Mouse (Mus musculus): ENCODE results near the gene Nr2f6. TPM values are rescaled to one million over a fixed set of nuclear protein-coding genes. Genes with fewer than 3 reads are reported as not detected.

Nr2f6 gene
- polyA plus RNA-seq, 1 experiment from 2014 or later: 81.1 TPM

DNA sequence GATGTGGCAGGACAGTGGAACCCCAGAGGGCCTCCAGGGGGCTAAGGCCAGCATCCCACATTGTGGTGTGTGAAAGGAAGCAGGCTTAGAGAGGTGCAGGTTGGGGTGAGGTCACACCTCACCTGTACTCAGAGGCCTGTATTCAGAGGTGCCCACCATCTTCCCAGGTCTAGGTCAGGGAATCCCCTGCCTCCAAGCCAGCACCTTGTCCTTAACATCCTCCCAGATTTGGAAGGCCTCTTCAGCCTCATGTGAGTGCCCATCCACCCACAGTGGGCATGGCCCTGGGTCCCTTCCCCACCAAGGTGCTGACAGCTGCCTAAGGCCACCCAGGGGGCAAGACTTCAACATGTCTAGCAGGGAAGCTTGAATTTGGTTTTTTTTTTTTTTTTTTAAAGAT, 19.7 kb upstream of the Nr2f6 start:
- H3K4me3 ChIP-seq (replicated peaks): no peak overlapping the region
- ATAC-seq: no peak
- no peak overlapping the region for H3K27ac ChIP-seq
- H3K4me2 ChIP-seq (replicated peaks): no peak overlapping the region
- H3K9me3 ChIP-seq: no peaks in the 10 kb centered on the region
- no peak overlapping the region for H3K9ac ChIP-seq
- H3K27me3 ChIP-seq (replicated peaks): no peaks in the 10 kb centered on the region
- H3K36me3 ChIP-seq: peaks cover 11% of the 10 kb centered on the region
- H3K4me1 ChIP-seq (replicated peaks): peaks cover 28% of the 10 kb centered on the region

DNA sequence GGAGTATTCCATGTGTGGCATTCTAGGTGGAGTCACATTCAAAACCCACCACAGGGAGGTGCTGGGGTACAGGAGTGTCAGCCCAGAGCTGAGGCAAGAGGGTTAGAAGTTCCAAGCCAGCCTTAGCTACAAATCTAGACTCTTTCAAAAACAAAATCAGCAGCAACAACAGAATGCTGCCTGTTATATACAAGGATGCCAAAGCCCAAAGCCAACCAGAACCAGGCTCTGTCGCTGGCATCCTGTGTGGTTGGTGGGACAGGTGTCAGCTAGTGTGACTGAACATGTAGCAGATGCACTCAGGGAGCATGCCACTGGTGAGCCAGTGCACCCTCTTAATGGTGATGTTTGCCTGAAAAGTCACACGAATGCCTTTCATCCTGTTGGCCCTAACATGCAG, 19.1 kb upstream of the Nr2f6 start:
- Histone ChIP-seq H3K9ac (no peak overlapping the region), H3K27me3 (replicated peaks) (no peaks in the 10 kb centered on the region), H3K27ac (no peak overlapping the region), H3K9me3 (no peaks in the 10 kb centered on the region), H3K4me1 (replicated peaks) (peaks cover 26% of the 10 kb centered on the region), H3K36me3 (peaks cover 11% of the 10 kb centered on the region), H3K4me2 (replicated peaks) (no peak overlapping the region), H3K4me3 (replicated peaks) (no peak overlapping the region)
- no peak for ATAC-seq
- 90% methylated on average over 2 of the region's 2 CpGs for WGBS

DNA sequence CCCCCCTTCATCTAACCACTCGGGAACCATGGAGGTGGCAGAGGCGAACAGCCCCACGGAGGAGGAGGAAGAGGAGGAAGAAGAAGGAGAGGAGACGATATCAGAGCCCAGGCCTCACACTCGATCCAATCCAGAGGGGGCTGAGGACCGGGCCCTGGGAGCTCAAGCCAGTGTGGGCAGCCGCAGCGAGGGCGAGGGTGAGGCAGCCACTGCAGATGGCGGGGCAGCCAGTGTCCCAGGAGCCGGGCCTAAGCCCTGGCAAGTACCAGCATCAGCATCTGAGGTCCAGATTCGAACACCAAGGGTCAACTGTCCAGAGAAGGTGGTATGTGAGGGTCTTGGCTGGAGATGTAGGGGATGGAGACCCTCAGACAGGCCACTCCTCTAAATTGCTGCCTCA, 15.9 kb upstream of the Nr2f6 start:
- 87% methylated on average over 12 of the region's 12 CpGs for WGBS
- peak overlapping the region; percentile 70 for H3K9ac ChIP-seq

DNA sequence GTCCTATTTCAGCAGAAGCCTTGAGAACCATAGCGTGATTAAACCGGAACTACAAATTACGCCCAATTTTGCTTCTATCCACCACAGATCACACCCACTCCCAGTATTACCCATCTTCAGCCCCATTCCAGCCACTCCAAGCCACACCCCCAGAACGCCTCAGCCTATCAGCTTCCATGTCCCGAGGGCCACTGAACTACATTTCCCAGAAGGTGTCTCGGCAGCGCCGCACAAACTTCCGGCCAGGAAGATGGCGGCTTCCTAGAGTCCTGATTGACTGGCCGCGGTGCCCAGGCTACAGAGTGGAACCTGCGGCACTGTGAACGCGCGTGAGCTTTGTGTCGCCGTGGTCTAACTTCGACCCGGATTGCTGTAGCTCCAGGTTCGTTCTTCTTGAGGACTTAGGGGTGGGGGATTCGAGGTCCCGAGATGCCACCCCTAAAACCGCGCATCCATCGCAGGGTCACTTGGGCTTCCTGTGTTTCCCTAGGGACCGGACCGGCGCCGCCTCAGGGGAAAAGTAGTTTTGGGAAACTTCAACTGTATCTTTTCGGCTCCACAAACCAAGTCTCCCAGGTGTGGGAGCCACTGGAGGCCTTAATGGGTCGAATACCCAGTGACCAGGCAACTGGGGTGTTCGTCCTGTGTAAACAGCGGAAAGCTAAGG, 15.0 kb upstream of the Nr2f6 start, which contains the start of gene Babam1:
TSS of gene Babam1 (plus strand) at position 223 of the 667 bp plus-strand sequence.
- H3K27me3 ChIP-seq (replicated peaks): no peaks in the 10 kb centered on the region
- ATAC-seq: peak; percentile 98
- peaks cover 10% of the 10 kb centered on the region for H3K4me1 ChIP-seq (replicated peaks)
- peak within 1 kb of the TSS; percentile 85 for H3K4me2 ChIP-seq (replicated peaks)
- no peaks in the 10 kb centered on the region for H3K9me3 ChIP-seq
- peak within 1 kb of the TSS; percentile 75 for H3K4me3 ChIP-seq (replicated peaks)
- 0 out of 2 replicates have a peak within 1 kb of the TSS, but pooled peaks have one; percentile 6 for H3K27ac ChIP-seq
- H3K9ac ChIP-seq: peak within 1 kb of the TSS; percentile 70
- WGBS: under 1% methylated on average over 34 of the region's 34 CpGs
- H3K36me3 ChIP-seq: peaks cover 11% of the 10 kb centered on the region

More for the DNA sequence above, 15.9 kb upstream of the Nr2f6 start:
- Histone ChIP-seq H3K4me2 (replicated peaks) (peak overlapping the region; percentile 85), H3K36me3 (peaks cover 11% of the 10 kb centered on the region), H3K4me1 (replicated peaks) (peaks cover 12% of the 10 kb centered on the region), H3K4me3 (replicated peaks) (peak overlapping the region; percentile 75), H3K27ac (no peak overlapping the region), H3K9me3 (no peaks in the 10 kb centered on the region), H3K27me3 (replicated peaks) (no peaks in the 10 kb centered on the region)
- ATAC-seq: no peak

DNA sequence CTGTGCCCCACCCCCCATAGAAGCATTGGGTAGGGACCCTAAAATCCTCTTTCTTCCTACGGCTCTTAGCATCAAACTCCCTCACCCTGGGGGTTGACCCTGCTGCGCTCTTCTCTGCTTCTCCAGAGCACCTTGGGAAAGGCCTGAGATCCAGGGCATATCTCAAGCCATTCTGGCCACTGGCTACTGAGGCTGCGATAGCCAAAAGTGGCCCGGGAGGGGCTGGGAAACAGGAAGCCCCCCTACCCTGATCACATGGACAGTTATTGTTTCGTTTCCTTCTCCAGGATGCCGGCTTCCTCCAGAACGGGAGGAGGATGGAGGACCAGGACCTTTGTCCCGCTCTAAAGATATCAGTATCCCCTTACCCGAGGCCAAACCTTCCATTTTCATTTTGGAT, 13.9 kb upstream of the Nr2f6 start, which contains the start of gene Ushbp1:
TSS of gene Ushbp1 (minus strand) at position 174 of the 400 bp plus-strand sequence.
- ATAC-seq: no peak
- Histone ChIP-seq H3K9me3 (no peaks in the 10 kb centered on the region), H3K36me3 (peaks cover 11% of the 10 kb centered on the region), H3K4me2 (replicated peaks) (peak within 1 kb of the TSS; percentile 85), H3K9ac (no peak within 1 kb of the TSS), H3K27ac (0 out of 2 replicates have a peak within 1 kb of the TSS, but pooled peaks have one; percentile 6), H3K4me3 (replicated peaks) (peak within 1 kb of the TSS; percentile 75), H3K27me3 (replicated peaks) (no peaks in the 10 kb centered on the region), H3K4me1 (replicated peaks) (peaks cover 10% of the 10 kb centered on the region)
- WGBS: 80% methylated on average over 9 of the region's 9 CpGs

DNA sequence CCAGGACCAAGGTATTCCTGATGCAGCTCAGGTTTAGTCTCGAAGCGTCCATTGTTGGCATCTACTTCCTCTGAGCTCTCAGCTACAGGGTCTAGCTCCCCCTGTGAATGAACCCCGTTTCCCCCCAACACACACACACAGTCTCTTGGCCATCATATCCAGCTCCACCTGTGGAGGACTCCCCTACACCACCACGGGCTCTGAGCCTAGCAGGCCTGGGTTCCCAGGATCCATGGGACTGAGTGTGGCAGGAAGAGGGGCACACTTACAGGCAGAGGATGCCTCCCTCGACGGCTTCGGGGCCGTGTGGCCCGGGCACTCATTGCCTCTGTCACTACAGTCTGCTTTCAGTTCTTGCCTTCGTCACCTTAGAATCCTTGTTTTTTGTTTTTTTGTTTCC, 13.3 kb upstream of the Nr2f6 start:
- Histone ChIP-seq H3K9me3 (no peaks in the 10 kb centered on the region), H3K4me1 (replicated peaks) (peaks cover 10% of the 10 kb centered on the region), H3K27me3 (replicated peaks) (no peaks in the 10 kb centered on the region), H3K4me3 (replicated peaks) (no peak overlapping the region), H3K9ac (no peak overlapping the region), H3K36me3 (peaks cover 11% of the 10 kb centered on the region), H3K4me2 (replicated peaks) (peak overlapping the region; percentile 20; the same call in 1 of the 2 replicates), H3K27ac (no peak overlapping the region)
- WGBS: 81% methylated on average over 10 of the region's 10 CpGs
- ATAC-seq: no peak

DNA sequence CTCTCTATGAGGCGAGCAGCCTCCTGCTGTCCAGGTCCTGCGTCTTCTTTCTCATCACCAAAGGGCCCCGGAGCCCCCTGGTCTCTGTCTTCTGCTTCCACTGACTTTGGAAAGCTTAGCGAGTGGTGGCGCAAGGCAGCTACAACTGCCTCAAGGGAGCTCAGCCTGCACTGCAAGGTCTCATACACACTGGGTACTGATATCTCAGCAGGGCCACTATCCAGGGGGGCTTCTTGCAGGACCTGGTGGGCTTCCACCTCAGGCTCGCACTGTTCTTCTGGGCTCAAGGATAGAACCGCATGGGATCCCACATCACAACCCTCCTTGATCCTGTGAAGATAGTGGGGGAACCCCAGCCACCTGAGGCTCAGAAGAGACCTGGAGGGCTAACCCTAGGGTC, 12.7 kb upstream of the Nr2f6 start:
- H3K4me1 ChIP-seq (replicated peaks): peaks cover 10% of the 10 kb centered on the region
- 78% methylated on average over 7 of the region's 7 CpGs for WGBS
- no peak overlapping the region for H3K4me3 ChIP-seq (replicated peaks)
- peaks cover 8% of the 10 kb centered on the region for H3K36me3 ChIP-seq
- H3K4me2 ChIP-seq (replicated peaks): peak overlapping the region; percentile 20
- no peak overlapping the region for H3K27ac ChIP-seq
- no peaks in the 10 kb centered on the region for H3K9me3 ChIP-seq
- H3K9ac ChIP-seq: no peak overlapping the region
- H3K27me3 ChIP-seq (replicated peaks): no peaks in the 10 kb centered on the region
- no peak for ATAC-seq

DNA sequence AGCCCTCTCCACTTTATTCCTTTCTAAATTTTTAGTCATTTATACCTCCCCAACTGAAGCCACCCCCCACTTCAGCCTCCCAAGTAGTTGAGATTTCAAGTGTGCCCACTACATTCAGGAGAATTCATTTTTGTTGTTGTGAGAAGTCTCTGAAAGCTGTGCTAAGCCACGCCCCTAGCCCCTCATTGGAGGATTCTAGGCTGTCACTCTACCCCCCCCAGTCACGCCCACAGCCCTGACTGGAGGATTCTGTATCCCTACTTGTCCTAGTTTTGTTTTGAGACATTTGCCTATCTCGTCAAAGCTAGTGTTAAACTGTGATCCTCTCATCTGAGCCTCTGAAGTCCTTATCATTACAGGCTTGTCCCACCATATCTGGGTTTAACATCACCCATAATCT, 11.1 kb upstream of the Nr2f6 start:
- H3K27ac ChIP-seq: no peak overlapping the region
- no peaks in the 10 kb centered on the region for H3K27me3 ChIP-seq (replicated peaks)
- ATAC-seq: no peak
- no peak overlapping the region for H3K4me3 ChIP-seq (replicated peaks)
- H3K9ac ChIP-seq: no peak overlapping the region
- H3K9me3 ChIP-seq: no peaks in the 10 kb centered on the region
- WGBS: 17% methylated on average over 3 of the region's 3 CpGs
- H3K4me1 ChIP-seq (replicated peaks): peaks cover 10% of the 10 kb centered on the region
- H3K36me3 ChIP-seq: no peaks in the 10 kb centered on the region
- H3K4me2 ChIP-seq (replicated peaks): no peak overlapping the region; the same call in 1 of the 2 replicates

DNA sequence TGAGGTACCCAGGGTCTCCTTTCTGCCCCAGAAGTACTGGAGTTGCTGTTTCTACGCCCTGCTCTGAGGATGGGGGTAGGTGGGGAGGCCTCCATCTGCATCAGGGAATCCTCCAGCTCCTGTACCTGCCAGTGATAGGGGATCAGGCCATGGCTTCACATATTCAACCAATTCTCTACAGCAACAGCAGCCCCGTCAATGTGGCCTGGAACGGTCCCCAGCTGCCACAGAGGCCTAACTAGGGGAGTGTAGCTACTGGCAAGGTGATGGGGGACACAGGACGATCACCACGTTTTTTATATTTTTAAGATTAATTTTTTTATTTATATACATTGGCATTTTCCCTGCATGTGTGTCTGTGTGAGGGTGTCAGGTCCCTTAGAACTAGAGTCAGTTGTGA, 10.6 kb upstream of the Nr2f6 start:
- no peak overlapping the region for H3K27ac ChIP-seq
- H3K36me3 ChIP-seq: no peaks in the 10 kb centered on the region
- H3K27me3 ChIP-seq (replicated peaks): no peaks in the 10 kb centered on the region
- H3K4me1 ChIP-seq (replicated peaks): peaks cover 5% of the 10 kb centered on the region
- WGBS: 82% methylated on average over 5 of the region's 5 CpGs
- no peaks in the 10 kb centered on the region for H3K9me3 ChIP-seq
- no peak for ATAC-seq
- no peak overlapping the region for H3K9ac ChIP-seq
- no peak overlapping the region for H3K4me3 ChIP-seq (replicated peaks)
- H3K4me2 ChIP-seq (replicated peaks): no peak overlapping the region

DNA sequence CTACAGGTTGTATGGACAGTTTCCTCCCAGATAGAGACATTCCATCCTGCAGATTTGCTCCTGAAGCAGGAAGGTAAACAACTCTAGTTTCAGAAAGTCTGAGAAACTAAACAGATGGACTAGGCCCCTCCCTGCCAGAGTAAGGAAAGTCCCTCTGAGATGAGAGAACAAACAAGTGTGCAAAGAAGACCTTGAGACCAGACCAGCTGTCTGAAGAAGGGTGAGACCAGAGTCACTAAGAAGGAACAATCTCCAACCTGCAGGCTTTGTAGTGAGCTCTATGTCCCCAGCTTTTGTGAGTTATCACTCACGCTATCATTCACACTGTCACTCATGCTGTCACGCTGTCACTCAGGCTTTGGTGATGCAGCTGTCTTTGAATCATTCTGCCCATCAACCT, 9.9 kb upstream of the Nr2f6 start:
- Histone ChIP-seq H3K4me3 (replicated peaks) (no peak overlapping the region), H3K9ac (no peak overlapping the region), H3K4me1 (replicated peaks) (0 out of 2 replicates have a peak, but pooled peaks cover 2% of the 10 kb centered on the region), H3K4me2 (replicated peaks) (no peak overlapping the region), H3K9me3 (no peaks in the 10 kb centered on the region), H3K27me3 (replicated peaks) (no peaks in the 10 kb centered on the region), H3K36me3 (no peaks in the 10 kb centered on the region), H3K27ac (no peak overlapping the region)
- 87% methylated on average over 2 of the region's 2 CpGs for WGBS
- ATAC-seq: no peak

DNA sequence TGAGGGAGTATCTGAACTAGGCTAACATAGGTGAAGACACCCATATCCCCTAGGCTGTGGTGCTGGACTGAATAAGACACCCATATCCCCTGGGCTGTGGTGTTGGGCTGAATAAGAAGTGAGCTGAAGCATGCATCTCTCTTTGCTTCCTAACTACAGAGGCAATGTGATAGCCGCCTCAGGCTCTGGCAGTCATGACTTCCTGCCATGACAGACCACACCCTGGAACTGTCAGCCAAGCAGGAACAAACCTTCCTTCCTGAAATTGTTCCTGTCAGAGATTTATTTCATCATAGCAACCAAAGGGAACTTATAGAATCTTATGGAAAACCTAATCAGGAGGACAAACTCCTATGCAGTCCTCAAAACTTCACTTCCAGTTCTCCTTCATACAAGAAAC, 6.5 kb upstream of the Nr2f6 start:
- H3K36me3 ChIP-seq: no peaks in the 10 kb centered on the region
- no peak overlapping the region for H3K4me2 ChIP-seq (replicated peaks)
- H3K9ac ChIP-seq: no peak overlapping the region
- ATAC-seq: no peak
- no peaks in the 10 kb centered on the region for H3K27me3 ChIP-seq (replicated peaks)
- H3K4me3 ChIP-seq (replicated peaks): no peak overlapping the region
- H3K4me1 ChIP-seq (replicated peaks): peaks cover 10% of the 10 kb centered on the region
- no peak overlapping the region for H3K27ac ChIP-seq
- WGBS: 66% methylated on average over 1 of the region's 1 CpGs
- no peaks in the 10 kb centered on the region for H3K9me3 ChIP-seq

DNA sequence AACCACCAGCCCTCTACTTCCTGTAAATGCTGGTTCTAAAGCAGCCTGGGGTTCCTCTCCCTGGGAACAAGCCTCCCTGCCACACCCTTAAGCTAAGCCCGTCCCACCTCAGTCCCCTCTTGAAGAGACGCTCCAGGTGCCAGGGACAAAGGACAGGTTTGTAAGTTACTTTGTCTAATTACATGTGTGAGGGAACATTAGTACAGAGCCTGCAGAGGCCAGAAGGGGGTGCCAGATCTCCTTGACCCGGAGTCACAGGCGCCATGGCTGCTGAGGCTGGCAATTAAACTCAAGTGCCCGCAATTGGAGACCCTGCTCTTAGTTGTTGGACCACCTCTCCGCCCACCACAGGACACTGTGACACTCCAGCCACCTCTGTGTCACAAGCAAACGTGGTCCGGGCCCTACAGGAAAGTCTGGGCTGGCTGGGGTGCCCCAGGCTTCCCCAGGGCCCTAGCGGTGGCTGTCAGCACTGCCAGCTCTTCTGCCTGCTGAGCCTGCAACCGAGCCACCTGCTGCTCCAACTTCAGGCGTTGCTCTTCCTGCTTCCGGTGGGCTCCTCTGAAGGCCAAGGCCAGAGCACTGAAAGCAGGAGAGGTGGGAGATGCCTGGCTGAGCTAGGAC, 3.6 kb upstream of the Nr2f6 start:
- Histone ChIP-seq H3K4me2 (replicated peaks) (no peak overlapping the region), H3K27ac (no peak overlapping the region), H3K4me3 (replicated peaks) (no peak overlapping the region), H3K9ac (no peak overlapping the region), H3K4me1 (replicated peaks) (peaks cover 17% of the 10 kb centered on the region), H3K36me3 (no peaks in the 10 kb centered on the region), H3K9me3 (no peaks in the 10 kb centered on the region), H3K27me3 (replicated peaks) (no peaks in the 10 kb centered on the region)
- no peak for ATAC-seq
- 74% methylated on average over 12 of the region's 12 CpGs for WGBS

DNA sequence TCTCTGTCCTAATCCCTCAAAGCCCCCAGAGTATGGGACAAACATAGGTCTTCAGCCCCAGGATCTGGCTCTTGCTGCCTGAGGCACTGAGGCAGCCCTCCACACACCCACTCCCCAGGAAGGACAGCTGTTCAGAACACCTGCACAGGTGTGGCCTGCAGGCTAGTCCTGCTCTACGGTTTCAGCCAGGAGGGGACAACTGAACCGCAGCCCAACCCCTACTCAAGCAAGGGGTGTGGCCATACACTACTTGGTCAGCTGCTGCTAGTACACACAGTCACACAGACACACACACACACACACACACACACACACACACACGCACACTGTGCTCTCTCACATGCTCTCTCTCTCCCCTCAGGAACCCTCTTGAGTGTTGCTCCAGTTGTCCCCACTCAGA, 2.1 kb upstream of the Nr2f6 start:
- Histone ChIP-seq H3K36me3 (no peaks in the 10 kb centered on the region), H3K4me2 (replicated peaks) (peak overlapping the region; percentile 90; the same call in 1 of the 2 replicates), H3K9me3 (no peaks in the 10 kb centered on the region), H3K27ac (peak overlapping the region; percentile 98), H3K9ac (peak overlapping the region; percentile 20; the same call in 1 of the 2 replicates), H3K4me3 (replicated peaks) (no peak overlapping the region), H3K4me1 (replicated peaks) (peaks cover 32% of the 10 kb centered on the region), H3K27me3 (replicated peaks) (no peaks in the 10 kb centered on the region)
- WGBS: 41% methylated on average over 3 of the region's 3 CpGs
- no peak for ATAC-seq

Measured in intestine, embryonic 15.5 days (tissue).